Mouse (Mus musculus) liver, embryonic 14.5 days (tissue): ENCODE data around the gene Slc41a3. TPM values are rescaled to one million over a fixed set of nuclear protein-coding genes. Genes with fewer than 3 reads are reported as not detected.

Experiments used
- ATAC-seq: fragments of 200-750 bp; cut with Nextera tagmentation; 2 replicates; pipeline ENCODE4 v1.8.0; 2017; ENCODE audit warnings: moderate number of reproducible peaks, mild to moderate bottlenecking, moderate library complexity; ENCODE audit not compliant: insufficient read depth
- DNase-seq, 3 experiments: peaks; one replicate each; pipeline ENCODE4 v3.0.0-alpha.2; 2012 to 2013; ENCODE audit warnings: low read depth in 3 of 3, low spot score in 3 of 3
- H3K27ac ChIP-seq: fragments of 300-500 bp; sonication (generic); 2 replicates; pipeline ENCODE4 v1.5.1; 2014; ENCODE audit warnings: moderate library complexity, mild to moderate bottlenecking, control low read depth, inconsistent platforms
- H3K27me3 ChIP-seq: fragments of 300-500 bp; sonication (generic); 2 replicates; pipeline ENCODE4 v1.6.1; 2014; ENCODE audit warnings: mild to moderate bottlenecking, low read length, moderate library complexity; ENCODE audit not compliant: control insufficient read depth, insufficient read depth
- H3K36me3 ChIP-seq: fragments of 300-500 bp; sonication (generic); replicated peaks from 2 replicates; pipeline ENCODE4 v1.6.1; 2014; ENCODE audit warnings: low read depth; ENCODE audit not compliant: control insufficient read depth, insufficient read depth
- H3K4me1 ChIP-seq, 2 experiments: fragments of 200-500 bp in 1 of 2; fragments of 300-500 bp in 1 of 2; sonication (generic) in 1 of 2; replicated peaks; 2 replicates each; pipeline ENCODE4 v1.6.1; 2012 to 2014; ENCODE audit warnings: antibody characterized with exemption in 1 of 2, inconsistent platforms in 1 of 2, low read length in 1 of 2; ENCODE audit not compliant: control insufficient read depth in 2 of 2, insufficient read depth in 2 of 2
- H3K4me2 ChIP-seq: fragments of 300-500 bp; sonication (generic); 2 replicates; pipeline ENCODE4 v1.6.1; 2014; ENCODE audit warnings: low read depth, mild to moderate bottlenecking, control low read depth, moderate library complexity
- H3K4me3 ChIP-seq, 2 experiments: fragments of 200-500 bp in 1 of 2; fragments of 300-500 bp in 1 of 2; sonication (generic) in 1 of 2; 2 replicates each; pipeline ENCODE4 v1.5.1; 2012 to 2014; ENCODE audit warnings: low read depth in 2 of 2, low read length in 2 of 2, mild to moderate bottlenecking in 2 of 2, control low read depth in 1 of 2, inconsistent platforms in 1 of 2, moderate library complexity in 1 of 2; ENCODE audit not compliant: insufficient read depth in 1 of 2
- H3K9ac ChIP-seq: fragments of 300-500 bp; sonication (generic); replicated peaks from 2 replicates; pipeline ENCODE4 v1.6.1; 2014; ENCODE audit warnings: mild to moderate bottlenecking, control low read depth, moderate library complexity
- H3K9me3 ChIP-seq: fragments of 300-500 bp; sonication (generic); 2 replicates; pipeline ENCODE4 v1.6.1; 2016; ENCODE audit warnings: low read length, mixed read lengths; ENCODE audit not compliant: control insufficient read depth
- CTCF ChIP-seq: IDR thresholded peaks from 2 replicates; pipeline ENCODE4 v1.5.1; 2016; ENCODE audit warnings: antibody characterized with exemption, low read depth, control low read depth
- EP300 ChIP-seq: IDR thresholded peaks from 2 replicates; pipeline ENCODE4 v1.6.1; 2016; ENCODE audit warnings: antibody characterized with exemption, low read depth
- WGBS: fragments of 180-500 bp; shearing (Covaris S2); extraction: QIAGEN DNeasy Blood & Tissue Kit; methylation state at CpG from one replicate; pipeline ENCODE4 v1.1.7; 2014; ENCODE audit not compliant: insufficient replicate concordance; 5-methylcytosine and 5-hydroxymethylcytosine counted together
- polyA plus RNA-seq, 2 experiments: library from polyadenylated mRNA; depleted of rRNA in 1 of 2; stranded (reverse) in 1 of 2; unstranded in 1 of 2; fragments of >200 nt; fragmentation: Nextera tagmentation in 1 of 2; extraction: Ambion mirVana in 1 of 2; gene quantifications; 2 replicates each; pipeline versions ENCODE4 v1.2.1 to v1.2.3; 2012 to 2014

The Slc41a3 gene
- polyA plus RNA-seq, 2 experiments = 23.5 to 27.6 TPM

GRCm38 (mm10) chr6:90560390-90561058 is 44.0 kb upstream of the Slc41a3 start:
- 0 out of 4 replicates have a peak, but pooled peaks cover 0 to 2% of the 10 kb centered on the region in 2 experiments for H3K4me1 ChIP-seq
- DNase-seq (no peak), ATAC-seq (no peak)
- H3K36me3 ChIP-seq = no peaks in the 10 kb centered on the region
- H3K27me3 ChIP-seq = no peaks in the 10 kb centered on the region
- H3K9me3 ChIP-seq = no peaks in the 10 kb centered on the region
- no peak for TF ChIP-seq EP300
- TF ChIP-seq CTCF = no peak
- H3K27ac ChIP-seq = no peak overlapping the region
- H3K4me2 ChIP-seq = no peak overlapping the region
- no peak overlapping the region for H3K9ac ChIP-seq
- WGBS = 17% methylated on average over 3 of the region's 3 CpGs
- H3K4me3 ChIP-seq = no peak overlapping the region

GRCm38 (mm10) chr6:90561234-90561781 is 43.2 kb upstream of the Slc41a3 start:
- H3K36me3 ChIP-seq = no peaks in the 10 kb centered on the region
- no peak for DNase-seq
- no peaks in the 10 kb centered on the region for H3K27me3 ChIP-seq
- 0 out of 4 replicates have a peak, but pooled peaks cover 0 to 2% of the 10 kb centered on the region in 2 experiments for H3K4me1 ChIP-seq
- no peak for ATAC-seq
- H3K4me3 ChIP-seq = no peak overlapping the region
- peak; percentile 24; the same call in 1 of the 2 replicates for TF ChIP-seq CTCF
- no peak for TF ChIP-seq EP300
- WGBS = 34% methylated on average over 2 of the region's 2 CpGs
- no peaks in the 10 kb centered on the region for H3K9me3 ChIP-seq
- H3K27ac ChIP-seq = no peak overlapping the region
- no peak overlapping the region for H3K9ac ChIP-seq
- no peak overlapping the region for H3K4me2 ChIP-seq

DNA sequence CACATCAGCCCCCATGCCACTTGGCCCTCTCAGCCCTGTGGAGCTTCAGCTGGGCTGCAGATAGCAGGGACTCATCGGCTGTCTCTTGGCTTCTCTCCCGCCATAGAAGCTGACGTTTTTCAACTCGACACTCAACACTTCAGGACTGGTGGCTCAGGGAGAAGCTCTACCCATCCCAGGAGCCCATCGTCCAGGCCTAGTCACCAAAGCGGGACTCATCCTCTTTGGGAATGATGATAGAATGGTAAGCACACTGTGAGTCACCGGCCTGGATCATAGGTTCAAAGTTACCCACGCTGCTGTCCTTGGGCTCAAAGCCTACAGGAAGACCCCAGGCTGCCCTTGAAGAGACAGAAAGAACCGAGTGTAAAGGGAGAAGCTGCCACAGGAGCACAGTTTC is 40.3 kb upstream of the Slc41a3 start:
- H3K9me3 ChIP-seq = no peaks in the 10 kb centered on the region
- 62% methylated on average over 9 of the region's 9 CpGs for WGBS
- ATAC-seq (no peak), DNase-seq (no peak)
- no peak overlapping the region for H3K27ac ChIP-seq
- H3K9ac ChIP-seq = no peak overlapping the region
- no peaks in the 10 kb centered on the region for H3K36me3 ChIP-seq
- H3K27me3 ChIP-seq = no peaks in the 10 kb centered on the region
- H3K4me3 ChIP-seq = no peak overlapping the region
- H3K4me1 ChIP-seq = no peaks in the 10 kb centered on the region
- TF ChIP-seq EP300 (no peak), CTCF (no peak)
- no peak overlapping the region for H3K4me2 ChIP-seq

DNA sequence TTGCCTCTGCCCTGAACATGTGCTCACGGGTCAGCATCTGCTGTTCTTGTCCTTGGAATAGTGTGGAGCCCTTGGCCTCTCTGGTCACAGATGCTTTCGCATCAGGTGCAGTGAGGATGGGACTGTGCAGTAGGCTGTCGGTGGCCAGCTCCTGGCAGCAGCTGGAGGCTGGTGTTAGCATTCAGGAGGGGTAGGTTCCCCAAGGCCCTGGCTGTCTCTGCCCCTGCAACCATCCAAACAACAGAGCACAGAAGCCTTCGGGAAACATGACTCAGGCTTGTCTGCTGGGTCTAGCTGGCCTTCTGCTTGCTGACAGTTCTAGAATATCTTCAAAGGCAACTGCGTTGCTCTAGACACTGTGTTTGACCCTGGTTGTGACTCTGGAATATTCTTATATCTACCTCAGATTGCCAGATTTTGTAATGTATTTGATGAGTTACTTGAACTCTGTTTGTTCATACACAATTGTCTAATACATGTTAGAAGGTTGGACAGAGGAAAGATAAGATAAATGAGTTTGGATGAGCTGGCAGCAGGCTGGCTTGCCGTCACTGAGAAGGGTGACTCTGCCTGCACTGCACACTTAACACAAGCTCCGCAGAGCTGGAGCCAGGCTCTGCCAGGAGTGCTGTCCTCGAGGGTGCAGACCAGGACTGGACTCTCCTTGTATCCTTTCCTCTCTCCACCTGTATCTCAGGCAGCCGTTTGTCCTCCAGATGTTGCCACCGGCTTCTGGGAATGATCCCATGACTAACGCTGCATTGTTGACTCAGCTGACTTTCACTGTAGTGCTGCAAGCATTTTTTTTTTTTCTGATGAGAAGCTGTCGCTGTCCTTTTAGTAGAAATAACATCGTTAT is 38.9 kb upstream of the Slc41a3 start:
- no peaks in the 10 kb centered on the region for H3K9me3 ChIP-seq
- DNase-seq (no peak), ATAC-seq (no peak)
- H3K4me3 ChIP-seq = no peak overlapping the region
- no peaks in the 10 kb centered on the region for H3K36me3 ChIP-seq
- WGBS = 54% methylated on average over 13 of the region's 13 CpGs
- H3K27me3 ChIP-seq = no peaks in the 10 kb centered on the region
- TF ChIP-seq EP300 (no peak), CTCF (no peak)
- no peak overlapping the region for H3K27ac ChIP-seq
- H3K9ac ChIP-seq = no peak overlapping the region
- H3K4me2 ChIP-seq = no peak overlapping the region
- H3K4me1 ChIP-seq = no peaks in the 10 kb centered on the region

DNA sequence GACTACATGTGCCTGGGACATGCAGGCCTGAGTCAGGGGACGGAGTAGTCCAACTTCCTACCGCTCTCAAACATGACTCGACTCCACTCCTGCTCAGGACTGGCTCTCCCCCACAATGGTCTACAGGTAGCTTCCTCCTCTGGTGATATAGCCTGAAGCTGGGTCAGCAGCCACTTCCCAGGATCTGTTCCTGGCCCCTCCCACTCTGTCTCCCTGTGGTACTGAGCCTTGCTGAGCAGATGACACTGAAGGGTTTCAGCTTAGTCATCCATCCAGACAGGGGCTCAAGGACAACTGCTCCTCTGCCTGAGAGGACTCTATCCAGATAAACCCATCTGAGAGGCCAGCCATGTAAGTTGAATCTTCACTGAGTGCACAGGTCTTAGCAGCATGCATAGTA is 37.0 kb upstream of the Slc41a3 start:
- no peaks in the 10 kb centered on the region for H3K4me1 ChIP-seq
- WGBS = 67% methylated on average over 3 of the region's 3 CpGs
- ATAC-seq (no peak), DNase-seq (no peak)
- H3K9ac ChIP-seq = no peak overlapping the region
- H3K27ac ChIP-seq = no peak overlapping the region
- no peak overlapping the region for H3K4me3 ChIP-seq
- no peak overlapping the region for H3K4me2 ChIP-seq
- H3K9me3 ChIP-seq = no peaks in the 10 kb centered on the region
- H3K36me3 ChIP-seq = no peaks in the 10 kb centered on the region
- no peak for TF ChIP-seq CTCF
- no peak for TF ChIP-seq EP300
- H3K27me3 ChIP-seq = no peaks in the 10 kb centered on the region
